Mouse (Mus musculus) testis, adult 2 months (tissue): ENCODE results near the gene Cenpv. TPM values are rescaled to one million over a fixed set of nuclear protein-coding genes. Genes with fewer than 3 reads are reported as not detected.

Source experiments
- H3K27ac ChIP-seq: fragments of 200-500 bp; 2 replicates; pipeline ENCODE4 v1.5.1; 2012; ENCODE audit warnings: low read depth, low read length; ENCODE audit not compliant: control insufficient read depth, insufficient read depth
- H3K27me3 ChIP-seq: fragments of 200-500 bp; 2 replicates; pipeline ENCODE4 v1.6.1; 2012; ENCODE audit warnings: mild to moderate bottlenecking, low read length, moderate library complexity; ENCODE audit not compliant: control insufficient read depth, insufficient read depth
- H3K36me3 ChIP-seq: fragments of 200-500 bp; 2 replicates; pipeline ENCODE4 v1.6.1; 2012; ENCODE audit warnings: mild to moderate bottlenecking, low read length; ENCODE audit not compliant: control insufficient read depth, insufficient read depth
- H3K4me1 ChIP-seq: fragments of 200-500 bp; 2 replicates; pipeline ENCODE4 v1.6.1; 2012; ENCODE audit warnings: low read length; ENCODE audit not compliant: control insufficient read depth, insufficient read depth
- H3K4me3 ChIP-seq: fragments of 200-500 bp; 2 replicates; pipeline ENCODE4 v1.5.1; 2012; ENCODE audit warnings: low read depth, mild to moderate bottlenecking, low read length, moderate library complexity, mixed read lengths; ENCODE audit not compliant: control insufficient read depth
- CTCF ChIP-seq: fragments of 200-500 bp; IDR thresholded peaks from 2 replicates; pipeline ENCODE4 v1.5.1; 2012; ENCODE audit warnings: low read depth, mild to moderate bottlenecking, inconsistent platforms, low read length, moderate library complexity; ENCODE audit not compliant: control insufficient read depth, insufficient read depth, insufficient replicate concordance
- POLR2A ChIP-seq: fragments of 200-500 bp; IDR thresholded peaks from 2 replicates; pipeline ENCODE4 v1.6.1; 2012; ENCODE audit warnings: low read depth, mild to moderate bottlenecking, inconsistent platforms, low read length, moderate library complexity; ENCODE audit not compliant: control insufficient read depth
- polyA plus RNA-seq: library from polyadenylated mRNA; depleted of rRNA; stranded (reverse); fragments of >200 nt; gene quantifications from 2 replicates; pipeline ENCODE4 v1.2.3, GENCODE M21; 2012; rRNA removed

Cenpv gene
- 874 and 878 TPM in 2 replicates for polyA plus RNA-seq

- Histone ChIP-seq H3K27me3 (no peaks in the 10 kb centered on the region), H3K4me3 (peak within 1 kb of the TSS; percentile 89), H3K4me1 (peaks cover 5% of the 10 kb centered on the region), H3K27ac (peak within 1 kb of the TSS; percentile 91), H3K36me3 (no peaks in the 10 kb centered on the region; the same call in 1 of the 2 replicates)
- TF ChIP-seq POLR2A: peak; percentile 62
- TF ChIP-seq CTCF: no peak
Observed at GRCm38 (mm10) chr11:62539089-62539890, at the start of gene Cenpv. TSS of gene Cenpv (minus strand) at chr11:62539261.

- H3K36me3 ChIP-seq: no peaks in the 10 kb centered on the region
- TF ChIP-seq POLR2A (no peak), CTCF (no peak)
- H3K4me3 ChIP-seq: no peak overlapping the region
- no peaks in the 10 kb centered on the region for H3K27me3 ChIP-seq
- H3K4me1 ChIP-seq: no peaks in the 10 kb centered on the region
- H3K27ac ChIP-seq: no peak overlapping the region
Observed at GRCm38 (mm10) chr11:62587034-62587433, 48.0 kb upstream of the Cenpv start.

GRCm38 (mm10) chr11:62584671-62585206 is 45.7 kb upstream of the Cenpv start:
- Histone ChIP-seq H3K4me1 (no peaks in the 10 kb centered on the region), H3K27ac (no peak overlapping the region), H3K36me3 (no peaks in the 10 kb centered on the region), H3K27me3 (no peaks in the 10 kb centered on the region), H3K4me3 (no peak overlapping the region)
- TF ChIP-seq POLR2A: no peak
- TF ChIP-seq CTCF: no peak

GRCm38 (mm10) chr11:62583031-62583430 is 44.0 kb upstream of the Cenpv start:
- Histone ChIP-seq H3K4me3 (no peak overlapping the region), H3K27me3 (no peaks in the 10 kb centered on the region), H3K27ac (no peak overlapping the region), H3K36me3 (no peaks in the 10 kb centered on the region), H3K4me1 (no peaks in the 10 kb centered on the region)
- no peak for TF ChIP-seq CTCF
- TF ChIP-seq POLR2A: no peak

- Histone ChIP-seq H3K4me3 (peak overlapping the region; percentile 27), H3K36me3 (no peaks in the 10 kb centered on the region), H3K27me3 (no peaks in the 10 kb centered on the region), H3K27ac (no peak overlapping the region), H3K4me1 (peaks cover 14% of the 10 kb centered on the region)
- no peak for TF ChIP-seq POLR2A
- no peak for TF ChIP-seq CTCF
Observed at GRCm38 (mm10) chr11:62576530-62577152, 37.6 kb upstream of the Cenpv start.

GRCm38 (mm10) chr11:62575659-62576438 is 36.8 kb upstream of the Cenpv start:
- peaks cover 14% of the 10 kb centered on the region for H3K4me1 ChIP-seq
- TF ChIP-seq CTCF (no peak), POLR2A (no peak)
- H3K27me3 ChIP-seq: no peaks in the 10 kb centered on the region
- peak overlapping the region; percentile 77 for H3K4me3 ChIP-seq
- H3K27ac ChIP-seq: no peak overlapping the region
- no peaks in the 10 kb centered on the region for H3K36me3 ChIP-seq

- TF ChIP-seq CTCF (peak; percentile 94), POLR2A (no peak)
- Histone ChIP-seq H3K36me3 (no peaks in the 10 kb centered on the region), H3K4me1 (peaks cover 14% of the 10 kb centered on the region), H3K4me3 (peak overlapping the region; percentile 77), H3K27me3 (no peaks in the 10 kb centered on the region), H3K27ac (no peak overlapping the region)
Observed at GRCm38 (mm10) chr11:62575297-62575658, 36.2 kb upstream of the Cenpv start.
